Mouse (Mus musculus): ENCODE measurements at regions not wholly inside any gene's neighbourhood (a gene's known extent, or its start where the extent isn't known, plus 50 kb on each side); places are given as distances from the start of the nearest gene placed in this dataset.

DNA sequence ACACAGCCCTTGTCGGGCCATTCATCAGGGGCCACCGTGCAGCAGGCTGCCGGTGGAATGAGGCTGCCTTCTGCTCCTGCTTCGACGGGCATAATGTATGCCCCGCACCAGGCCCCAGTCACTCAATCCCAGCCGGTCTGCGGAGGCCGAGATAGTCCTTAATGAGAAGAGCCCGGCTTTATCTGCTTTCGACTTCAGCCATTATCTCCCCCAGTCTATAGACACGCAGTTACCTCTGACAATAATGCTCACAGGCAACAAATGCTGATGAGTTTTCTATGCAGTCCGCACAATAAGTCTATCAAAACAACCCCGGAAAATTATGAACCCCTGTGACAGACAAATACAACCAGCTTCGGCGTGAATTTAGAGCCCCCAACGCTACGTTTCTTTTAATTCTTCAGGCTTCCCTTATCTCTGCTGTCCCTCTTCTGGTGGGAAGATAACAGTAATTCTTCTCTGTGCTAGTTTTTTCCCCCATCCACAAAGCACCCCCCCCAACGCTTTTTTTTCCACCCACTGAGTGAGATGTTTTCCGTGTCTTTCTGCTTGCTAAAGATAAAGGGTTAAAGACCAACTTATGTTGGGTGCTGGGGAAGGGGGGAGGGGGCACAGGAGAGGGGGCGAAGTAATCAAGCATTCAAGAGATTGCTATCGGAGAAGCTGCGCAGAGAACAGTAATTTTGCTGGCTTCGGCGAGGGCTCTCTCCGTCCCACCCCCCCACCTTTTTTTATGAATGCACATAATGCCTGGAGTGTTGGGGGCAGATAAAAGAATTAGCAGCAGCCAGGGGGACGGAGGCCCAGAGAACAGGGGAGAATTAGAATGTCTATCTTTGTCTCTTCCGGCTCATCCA is 117.8 kb downstream of the Mrm1 start:
- DNase-seq (ENCODE audit: low spot score) = no peak

DNA sequence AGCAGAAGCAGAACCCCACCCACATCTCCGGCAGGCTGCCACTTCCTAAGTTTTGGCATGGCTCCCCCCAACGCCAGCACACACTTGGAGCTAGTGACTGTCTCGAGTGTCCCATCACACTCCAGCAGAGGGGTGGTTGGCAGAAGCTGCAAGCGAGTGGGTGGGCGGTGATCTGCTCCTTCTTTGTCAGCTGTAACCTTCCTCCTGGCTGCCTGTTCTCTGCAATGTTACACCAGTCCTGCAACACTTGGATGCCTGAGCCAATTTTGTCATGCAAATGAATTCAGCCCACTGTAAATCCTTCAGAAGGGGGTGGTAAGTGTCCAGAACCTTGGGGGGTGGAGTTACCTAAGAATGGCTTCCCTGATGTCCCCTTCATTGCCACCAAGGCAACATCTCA is 121.8 kb downstream of the Mrm1 start:
- no peak for DNase-seq (ENCODE audit: low spot score)

DNA sequence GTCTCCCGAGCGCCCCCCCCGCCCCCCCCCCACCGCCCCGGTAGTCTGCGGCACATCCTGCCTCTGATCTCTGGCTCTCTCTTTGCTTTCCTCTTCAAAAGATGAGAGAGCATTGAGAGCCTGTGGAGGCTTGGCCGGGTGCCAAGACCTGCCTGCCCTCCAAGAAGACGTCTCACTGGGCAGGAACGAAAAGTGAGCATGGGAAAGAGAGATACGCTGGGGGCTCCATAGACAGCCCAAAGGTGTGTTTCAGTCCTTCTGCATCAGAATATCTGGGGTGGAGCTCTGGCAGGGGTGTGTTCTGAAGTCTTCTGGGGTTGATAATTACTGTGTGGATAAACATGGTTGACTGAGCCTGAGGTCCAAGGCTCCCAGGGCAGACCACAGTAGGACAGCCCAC is 126.7 kb downstream of the Mrm1 start:
- DNase-seq (ENCODE audit: low spot score) = no peak

DNA sequence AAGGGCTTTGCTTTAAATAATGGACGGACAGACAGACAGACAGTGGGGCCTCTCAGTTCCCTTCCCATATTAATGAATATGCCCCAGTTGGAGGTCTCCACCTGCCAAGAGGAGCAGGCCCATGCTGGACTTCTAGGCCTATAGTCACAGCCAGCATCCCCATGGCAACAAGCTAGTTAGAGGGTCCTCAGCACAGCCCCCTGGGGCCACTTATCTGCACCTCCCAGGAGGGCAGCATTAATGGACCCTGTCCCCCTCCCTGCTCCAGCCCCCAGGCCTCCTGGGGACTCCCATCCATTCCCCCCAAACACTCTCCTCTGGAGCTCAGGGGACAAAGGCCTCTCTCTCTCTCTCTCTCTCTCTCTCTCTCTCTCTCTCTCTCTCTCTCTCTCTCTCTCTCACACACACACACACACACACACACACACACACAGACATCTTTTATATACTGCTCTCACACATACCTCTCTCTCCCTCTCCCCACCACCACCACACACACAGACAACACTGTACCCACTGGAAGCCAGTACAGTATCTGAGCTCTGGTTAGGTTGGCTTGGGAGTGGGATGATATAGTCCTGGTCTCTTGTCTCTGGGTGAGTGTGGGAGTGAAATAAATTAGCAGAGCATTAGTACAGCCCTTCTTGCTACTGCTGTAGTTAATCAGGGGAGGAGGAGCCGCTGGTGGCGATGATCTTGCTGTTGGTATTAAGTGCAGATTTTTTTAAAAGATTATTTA is 127.7 kb downstream of the Mrm1 start:
- no peak for DNase-seq (ENCODE audit: low spot score)

DNA sequence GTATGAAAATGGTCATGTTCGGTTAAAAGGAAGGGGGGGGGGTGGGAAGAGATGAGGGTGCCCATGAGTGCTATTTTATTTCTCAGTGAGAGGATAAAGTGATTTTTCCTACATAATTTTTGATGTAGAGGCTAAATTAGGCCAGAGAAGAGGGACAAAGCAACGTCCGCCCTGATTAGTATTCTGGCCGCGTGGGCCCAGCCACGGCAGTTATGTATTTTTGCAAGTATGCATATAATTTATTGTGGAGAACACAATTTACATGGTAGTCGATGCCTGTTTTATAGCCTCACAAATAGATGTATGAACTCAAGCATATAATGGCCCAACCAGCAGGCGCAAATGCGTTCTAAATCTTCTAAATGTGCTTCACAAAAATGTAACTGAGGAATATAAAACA is 132.8 kb downstream of the Mrm1 start:
- no peak for DNase-seq (ENCODE audit: low spot score)

DNA sequence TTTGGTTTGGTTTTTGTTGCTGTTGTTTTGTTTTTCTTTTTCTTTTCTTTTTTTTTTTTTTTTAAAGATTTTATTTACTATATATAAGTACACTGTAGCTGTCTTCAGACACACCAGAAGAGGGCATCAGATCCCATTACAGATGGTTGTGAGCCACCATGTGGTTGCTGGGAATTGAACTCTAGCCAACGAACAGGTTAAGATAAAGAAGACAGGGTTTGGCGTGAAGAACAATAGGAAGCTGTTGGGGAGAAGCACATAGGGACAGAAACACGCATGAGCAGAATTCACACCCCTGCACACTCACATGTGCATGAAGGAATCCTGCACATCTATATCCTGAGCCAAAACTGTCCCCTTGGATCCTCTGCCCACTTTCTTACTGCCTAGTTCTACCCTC is 135.0 kb downstream of the Mrm1 start:
- no peak for DNase-seq (ENCODE audit: low spot score)

DNA sequence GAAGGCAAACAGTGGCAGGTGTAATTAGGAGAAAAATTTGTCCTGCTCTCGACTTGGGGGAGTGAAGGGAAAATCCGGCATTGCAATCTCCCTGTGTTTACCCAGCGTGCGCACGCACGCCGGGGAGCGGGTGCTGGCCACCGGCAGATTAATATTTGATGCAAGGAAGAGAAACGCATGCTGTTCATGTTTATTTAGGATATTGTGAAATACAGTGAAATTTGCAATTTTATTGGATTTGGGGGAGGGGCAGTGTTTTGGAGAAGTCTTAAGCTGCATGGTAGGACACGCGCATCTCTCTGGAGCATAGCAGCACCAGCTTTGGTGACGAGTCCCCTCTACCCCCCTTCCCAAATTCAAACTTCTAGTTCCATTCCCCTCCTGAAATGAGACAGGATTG is 136.4 kb downstream of the Mrm1 start:
- no peak for DNase-seq (ENCODE audit: low spot score)

DNA sequence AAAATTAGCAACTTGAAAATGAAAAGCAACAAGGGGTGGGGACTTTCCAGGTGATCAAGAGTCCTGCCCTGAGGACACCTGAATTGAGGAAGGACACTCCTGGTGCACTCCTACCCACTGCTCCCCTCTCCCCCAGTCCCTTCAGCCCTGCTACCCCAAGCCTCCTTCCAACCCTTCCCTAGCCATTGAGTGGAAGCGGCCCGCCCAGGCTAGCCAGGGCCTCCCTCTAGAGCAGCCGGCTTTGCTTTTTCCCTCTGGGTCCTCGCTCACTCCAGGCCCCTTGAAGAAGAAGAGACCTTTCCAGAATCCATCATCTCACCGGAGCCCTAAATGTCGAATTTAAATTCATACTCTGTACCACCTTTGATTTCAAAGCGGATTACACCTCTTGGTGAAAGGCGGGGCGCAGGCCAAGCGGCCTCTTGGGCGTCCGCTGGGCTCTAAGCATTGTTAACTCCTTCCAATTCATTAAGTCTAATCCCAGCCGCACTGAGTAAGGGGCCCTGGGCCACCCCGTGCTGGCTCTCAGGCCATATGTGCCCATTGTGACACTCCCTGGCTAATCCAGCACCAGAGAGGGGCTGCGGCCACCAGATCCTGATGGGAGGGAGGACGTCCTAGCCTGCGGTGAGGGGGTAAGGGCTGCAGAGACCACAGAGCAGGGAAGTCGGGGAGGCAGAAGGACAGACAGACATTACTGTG is 142.8 kb downstream of the Mrm1 start:
- DNase-seq (ENCODE audit: low spot score) = no peak

DNA sequence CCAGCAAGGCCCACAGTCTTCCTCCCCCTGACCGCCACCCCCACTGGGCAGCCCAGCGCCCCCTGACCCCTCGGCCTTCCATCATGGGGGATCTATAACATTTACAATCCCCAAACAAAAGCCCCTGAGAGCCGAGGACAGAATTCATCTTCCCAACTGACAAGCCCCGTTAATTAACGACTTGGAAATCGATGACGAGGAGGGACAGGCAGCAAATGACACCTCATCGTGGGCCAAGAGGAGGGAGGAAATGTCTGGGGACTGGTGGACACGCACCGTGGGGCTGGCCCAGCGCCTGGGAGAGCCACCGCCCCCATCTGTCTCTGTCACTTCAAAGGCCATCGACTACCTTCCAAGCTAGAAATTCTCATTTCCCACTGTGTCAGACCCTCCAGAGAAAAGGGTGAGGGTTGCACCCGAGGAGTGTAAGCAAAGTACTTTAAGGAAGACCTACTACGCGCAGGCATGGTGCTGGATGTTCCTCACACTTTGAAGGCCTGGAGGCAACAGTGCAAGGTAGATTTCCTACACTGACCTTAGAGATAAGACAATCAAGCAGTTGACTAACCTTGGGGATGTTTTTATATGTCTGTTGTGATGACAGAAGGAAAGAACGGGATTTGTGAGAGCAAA is 146.4 kb downstream of the Mrm1 start:
- DNase-seq (ENCODE audit: low spot score) = no peak

DNA sequence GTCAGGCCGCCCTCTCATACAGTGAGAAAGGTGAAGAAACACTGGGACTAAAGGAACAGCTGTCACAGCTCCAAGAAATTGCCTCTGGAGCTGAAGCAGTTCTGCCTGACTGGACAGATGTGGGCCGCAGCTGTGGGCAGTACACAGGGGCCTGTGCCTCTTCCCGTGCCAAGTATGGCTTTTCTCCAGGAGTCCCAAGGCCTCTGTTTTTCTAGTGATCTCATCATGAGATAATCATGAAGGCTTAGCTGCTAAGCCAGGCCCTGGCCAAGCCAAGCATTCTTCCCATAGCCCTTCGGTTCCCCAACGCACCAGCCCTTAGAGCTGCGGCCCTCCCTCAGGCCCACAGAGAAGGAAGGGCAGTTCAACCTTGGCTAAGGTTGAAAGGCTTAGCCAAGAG is 146.2 kb upstream of the Lhx1 start:
- DNase-seq (ENCODE audit: low spot score) = no peak

DNA sequence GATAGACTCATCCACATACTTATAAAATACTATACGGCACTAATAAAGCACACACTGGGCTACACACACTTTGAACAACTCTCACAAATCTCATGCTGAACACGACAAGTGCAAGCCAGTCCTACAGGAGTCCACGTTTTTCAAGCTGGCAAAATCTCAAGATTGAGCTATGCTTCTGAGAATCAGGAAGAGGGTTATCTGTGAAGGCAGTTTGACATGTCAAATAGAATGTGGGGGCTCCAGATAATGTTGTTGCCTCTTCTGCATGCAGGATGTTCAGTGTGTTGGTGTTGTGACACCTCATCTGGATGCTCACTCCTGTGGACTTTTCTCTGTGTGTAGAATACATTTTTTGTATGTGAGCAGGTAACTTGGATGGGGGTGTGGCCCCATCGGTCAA is 142.4 kb upstream of the Lhx1 start:
- no peak for DNase-seq (ENCODE audit: low spot score)

DNA sequence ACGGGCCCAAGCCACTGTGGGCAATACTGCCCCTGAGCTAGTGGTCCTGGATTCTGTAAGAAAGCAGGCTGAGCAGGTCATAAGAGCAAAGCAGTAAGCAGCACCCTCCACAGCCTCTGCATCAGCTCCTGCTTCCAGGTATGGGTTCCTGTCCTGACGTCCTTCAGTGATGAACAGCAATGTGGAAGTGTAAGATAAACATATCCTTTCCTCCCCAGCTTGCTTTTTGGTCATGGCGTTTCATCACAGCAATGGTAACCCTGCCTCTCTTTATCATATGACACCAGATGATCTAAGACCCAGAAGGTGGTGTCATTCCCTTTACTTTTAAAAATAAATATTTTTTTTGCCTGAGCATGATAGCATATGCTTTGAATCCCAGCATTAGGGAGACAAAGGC is 138.9 kb upstream of the Lhx1 start:
- no peak for DNase-seq (ENCODE audit: low spot score)

DNA sequence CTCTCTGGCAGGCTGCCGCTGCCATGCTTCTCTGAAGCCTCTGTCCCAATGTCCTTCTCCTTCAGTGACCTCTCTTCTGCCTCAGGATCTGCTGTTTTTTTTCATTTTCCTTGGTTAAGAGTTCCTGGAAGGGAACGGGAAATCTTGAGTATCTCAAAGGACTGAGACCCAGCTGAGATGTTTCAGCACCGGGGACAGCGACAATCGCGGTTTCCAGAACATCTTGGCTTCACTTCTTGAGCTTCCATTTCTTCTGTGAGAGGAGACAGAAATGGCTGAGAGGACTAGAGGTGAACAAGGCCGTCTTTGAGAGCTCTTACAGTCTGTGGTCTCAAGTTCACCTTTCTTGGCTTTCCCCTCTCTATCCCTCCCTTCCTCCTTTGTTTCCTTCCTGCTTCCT is 136.6 kb upstream of the Lhx1 start:
- DNase-seq (ENCODE audit: low spot score) = no peak

DNA sequence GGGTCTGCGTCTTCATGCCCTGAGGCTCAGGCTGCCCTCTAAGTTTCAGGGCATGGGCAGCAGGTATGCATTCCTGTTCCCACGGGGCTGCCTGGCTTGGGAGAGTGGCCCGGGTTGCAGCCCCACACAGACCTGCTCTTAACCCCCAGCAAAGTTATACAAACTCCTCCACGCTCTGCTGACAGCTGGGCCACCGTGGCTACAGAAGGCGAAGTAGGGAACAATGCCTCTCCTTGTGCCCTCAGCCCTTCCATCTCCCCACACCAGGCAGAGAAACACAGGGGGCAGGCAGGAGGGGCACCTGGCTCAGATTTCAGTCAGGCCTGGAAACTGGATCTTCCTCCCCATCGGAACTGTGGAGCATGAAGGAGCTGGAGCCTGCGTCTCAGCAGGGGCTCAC is 135.5 kb upstream of the Lhx1 start:
- DNase-seq (ENCODE audit: low spot score) = no peak

DNA sequence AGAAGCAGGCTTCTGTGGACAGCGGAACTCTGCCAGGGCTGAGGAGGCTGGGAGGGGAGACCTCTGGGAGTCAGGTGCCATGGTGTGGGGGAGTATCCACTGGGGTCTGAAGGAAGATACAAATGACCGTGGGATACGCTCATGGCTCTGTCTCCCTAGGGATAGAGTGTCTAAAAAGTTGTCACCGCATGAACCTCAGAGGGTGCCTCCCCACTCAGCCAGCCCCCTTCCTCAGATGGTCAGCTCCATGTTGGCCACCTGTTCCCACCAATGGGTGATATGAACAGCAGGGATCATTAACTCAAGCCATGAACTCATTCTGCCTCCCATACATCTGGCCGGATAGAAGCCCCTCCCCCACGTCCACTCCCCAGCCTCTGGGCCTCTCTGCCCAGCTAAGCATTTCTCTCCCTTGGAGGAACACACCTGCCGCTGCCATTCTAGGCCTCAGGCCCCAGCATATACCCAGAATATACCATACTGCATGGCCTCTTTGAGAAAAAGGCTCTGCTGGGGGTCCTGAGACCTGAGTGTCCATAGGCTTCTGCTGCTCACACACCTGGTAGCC is 134.1 kb upstream of the Lhx1 start:
- DNase-seq (ENCODE audit: low spot score) = no peak

DNA sequence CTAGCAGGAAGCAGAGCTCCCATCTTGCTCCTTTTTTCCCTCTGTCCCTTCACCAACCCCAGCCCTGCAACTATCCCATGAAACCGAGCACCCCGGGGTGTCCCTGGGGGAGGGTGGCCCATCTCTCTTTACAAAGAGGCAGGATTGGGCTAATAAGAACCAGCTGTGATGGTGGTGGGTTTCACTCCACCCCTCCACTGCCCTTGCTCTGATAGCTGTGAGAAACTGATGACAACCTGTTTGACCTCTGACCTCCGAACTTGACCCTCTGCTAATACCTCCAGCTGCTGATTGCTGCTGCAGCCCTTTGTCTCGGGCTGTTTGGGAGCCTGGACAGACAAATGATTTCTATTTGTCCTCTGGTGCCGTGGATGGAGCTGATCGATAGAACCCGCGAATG is 128.1 kb upstream of the Lhx1 start:
- DNase-seq (ENCODE audit: low spot score) = no peak

DNA sequence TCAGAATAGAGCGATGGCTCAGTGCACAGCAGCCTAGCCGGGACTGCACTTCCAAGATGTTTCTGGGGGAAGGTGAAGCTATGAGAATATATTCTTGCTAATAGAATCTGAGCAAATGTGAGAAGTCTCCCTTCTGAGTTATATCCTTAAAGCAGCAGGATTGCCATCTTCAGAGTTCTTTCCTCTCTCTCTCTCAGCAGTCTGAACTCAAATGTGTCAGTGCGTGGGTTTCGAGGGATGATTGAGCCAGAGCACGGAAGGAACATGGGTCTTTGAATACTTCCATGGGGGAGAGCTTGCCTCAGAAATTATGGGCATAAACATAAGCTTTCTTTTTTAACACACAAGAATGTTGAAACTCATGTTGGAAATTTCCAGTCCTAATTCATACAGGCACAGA is 123.6 kb upstream of the Lhx1 start:
- no peak for DNase-seq (ENCODE audit: low spot score)

DNA sequence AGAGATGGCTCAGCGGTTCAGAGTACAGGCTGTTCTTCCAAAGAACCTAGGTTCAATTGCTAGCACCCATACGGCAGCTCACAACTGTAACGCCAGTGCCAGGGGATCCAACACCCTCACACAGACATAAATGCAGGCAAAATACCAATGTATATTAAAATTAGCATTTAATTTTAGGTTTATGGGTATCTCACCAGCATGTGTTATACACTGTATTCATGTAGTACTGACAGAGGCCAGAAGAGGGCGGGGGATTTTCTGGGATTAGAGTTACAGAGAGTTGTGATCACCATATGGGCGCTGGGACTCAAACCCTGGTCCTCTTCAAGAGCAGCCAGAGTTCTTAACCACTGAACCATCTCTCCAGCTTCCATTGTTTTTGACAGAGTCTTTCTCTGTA is 121.8 kb upstream of the Lhx1 start:
- no peak for DNase-seq (ENCODE audit: low spot score)

DNA sequence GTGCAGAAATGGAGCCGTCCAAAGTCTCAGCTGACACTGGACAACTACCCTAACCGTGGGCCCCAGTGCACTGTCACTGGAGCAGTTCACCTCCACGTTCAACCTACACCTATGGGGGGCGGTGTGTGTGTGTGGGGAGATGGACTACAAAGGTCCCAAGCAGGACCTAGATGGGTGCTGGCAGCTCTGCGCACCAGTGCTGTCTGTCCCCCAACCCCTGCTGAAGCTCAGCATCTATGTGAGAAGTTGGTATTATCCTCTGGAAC is 117.7 kb upstream of the Lhx1 start:
- no peak for DNase-seq (ENCODE audit: low spot score)

DNA sequence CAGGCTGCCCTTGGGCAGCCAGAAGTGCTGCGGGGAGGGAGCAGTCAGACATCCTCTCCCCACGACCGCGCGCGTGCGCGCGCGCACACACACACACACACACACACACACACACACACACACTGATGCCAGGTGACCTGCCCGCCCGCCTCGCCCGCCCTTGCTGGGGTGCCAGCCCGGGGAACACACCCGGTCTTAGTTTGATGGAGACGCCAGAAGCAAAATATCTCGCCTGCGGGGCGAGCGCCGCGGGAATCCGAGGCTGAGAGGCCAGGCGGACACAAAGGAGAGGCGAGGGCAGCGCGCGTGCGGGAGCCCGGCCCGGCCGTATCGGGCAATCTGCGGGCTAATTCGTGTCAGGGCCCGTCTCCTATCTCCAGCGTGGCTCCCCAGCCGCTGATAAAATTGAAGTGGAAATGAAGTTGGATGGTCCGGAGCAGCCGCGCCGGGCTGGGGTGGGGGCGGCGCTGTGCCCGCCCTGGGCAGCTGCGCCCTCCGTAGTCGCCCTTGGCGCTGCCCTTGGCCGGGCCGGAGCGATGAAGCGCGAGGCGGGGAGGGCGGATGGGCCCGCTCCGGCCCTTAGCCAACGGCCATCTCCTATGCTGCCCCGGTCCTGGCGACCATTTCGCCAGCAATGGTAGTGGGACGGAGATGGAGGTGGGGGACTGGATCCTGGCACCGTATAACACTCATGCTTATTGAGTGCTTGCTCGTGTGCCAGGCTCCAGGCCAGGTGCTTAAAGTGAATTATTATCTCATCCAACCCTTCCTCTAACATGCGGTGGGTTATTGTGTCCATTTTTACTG is 117.2 kb upstream of the Lhx1 start:
- no peak for DNase-seq (ENCODE audit: low spot score)

DNA sequence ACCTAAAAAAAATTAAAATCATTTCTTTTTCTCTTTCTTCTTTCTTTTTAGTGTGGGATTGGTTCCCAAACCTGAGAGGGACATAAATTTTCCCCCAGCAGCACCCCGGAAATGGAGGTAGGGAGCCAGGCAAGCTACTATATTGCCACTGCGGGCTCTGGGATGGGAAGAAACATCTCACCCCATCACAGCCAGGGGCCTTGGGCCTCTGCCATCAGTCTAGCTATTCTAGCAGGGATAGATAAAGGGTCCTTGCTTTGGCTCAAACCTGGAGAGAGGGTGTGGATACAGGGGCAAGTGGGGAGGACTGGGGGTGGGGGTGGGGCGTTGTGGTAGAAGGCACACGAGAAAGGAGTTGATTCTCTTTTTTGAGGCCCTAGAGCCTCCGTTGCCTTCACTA is 116.3 kb upstream of the Lhx1 start:
- DNase-seq (ENCODE audit: low spot score) = no peak

Measured in gastrocnemius, adult 18-20 months (tissue).